Mouse (Mus musculus) left cerebral cortex, postnatal 25 days (tissue): ENCODE results near the gene Gal3st2. TPM values are rescaled to one million over a fixed set of nuclear protein-coding genes. Genes with fewer than 3 reads are reported as not detected.
"Not testable (repeated sequence)": the region's sequence is repeated elsewhere in the genome, so short reads cannot be mapped to it uniquely, and the experiment has no call there.

Experiments
- DNase-seq, 2 experiments: peaks; one replicate each; pipeline ENCODE4 v3.0.0; 2022; ENCODE audit warnings: low spot score in 2 of 2, mixed read lengths in 1 of 2
- intact Hi-C: fragments of 180-260 bp; cut with DNase I; formaldehyde crosslinking; loops from one replicate; pipeline ENCODE4 v1.15.1; 2025
- total RNA-seq, 2 experiments: library from RNA; stranded (reverse); gene quantifications; 2 replicates each; pipeline ENCODE4 v1.2.3; 2021

The Gal3st2 gene
- total RNA-seq, 2 experiments from 2014 or later: 0.69 TPM; not detected in 1

GRCm38 (mm10) chr1:93857370-93857769 lies 3.7 kb upstream of the Gal3st2 start:
- no peak for DNase-seq

GRCm38 (mm10) chr1:93857991-93858390 lies 3.1 kb upstream of the Gal3st2 start:
- no peak for DNase-seq
- intact Hi-C loops: loop anchor here (10.0 kb wide), 2 partner anchors 67 to 137 kb away; partner anchors contain the start of gene Gal3st2c

More at GRCm38 (mm10) chr1:93857370-93857769, 3.7 kb upstream of the Gal3st2 start:
- intact Hi-C loops: loop anchor here (10.0 kb wide), 2 partner anchors 67 to 137 kb away; partner anchors contain the start of gene Gal3st2c

DNA sequence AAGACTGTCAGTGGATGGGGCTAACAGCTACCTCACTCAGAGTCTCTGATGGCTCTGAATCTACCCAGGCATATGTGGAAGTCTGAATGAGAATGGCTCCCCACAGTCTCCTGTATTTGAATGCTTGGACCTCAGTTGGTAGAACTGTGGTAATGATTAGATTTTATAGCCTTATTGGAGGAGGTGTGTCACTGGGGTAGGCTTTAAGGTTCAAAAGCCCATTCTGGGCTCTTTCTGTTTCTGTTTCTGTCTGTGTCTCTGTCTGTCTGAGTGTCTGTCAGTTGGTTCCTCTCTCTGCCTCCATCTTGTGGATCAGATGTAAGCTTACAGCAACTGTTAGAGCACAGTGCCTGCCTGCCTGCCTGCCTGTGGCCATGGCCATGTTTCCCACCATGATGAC lies 1.5 kb upstream of the Gal3st2 start:
- DNase-seq: no peak
- intact Hi-C loops: loop anchor here (10.0 kb wide), 2 partner anchors 65 to 135 kb away; partner anchors contain the start of gene Gal3st2c

DNA sequence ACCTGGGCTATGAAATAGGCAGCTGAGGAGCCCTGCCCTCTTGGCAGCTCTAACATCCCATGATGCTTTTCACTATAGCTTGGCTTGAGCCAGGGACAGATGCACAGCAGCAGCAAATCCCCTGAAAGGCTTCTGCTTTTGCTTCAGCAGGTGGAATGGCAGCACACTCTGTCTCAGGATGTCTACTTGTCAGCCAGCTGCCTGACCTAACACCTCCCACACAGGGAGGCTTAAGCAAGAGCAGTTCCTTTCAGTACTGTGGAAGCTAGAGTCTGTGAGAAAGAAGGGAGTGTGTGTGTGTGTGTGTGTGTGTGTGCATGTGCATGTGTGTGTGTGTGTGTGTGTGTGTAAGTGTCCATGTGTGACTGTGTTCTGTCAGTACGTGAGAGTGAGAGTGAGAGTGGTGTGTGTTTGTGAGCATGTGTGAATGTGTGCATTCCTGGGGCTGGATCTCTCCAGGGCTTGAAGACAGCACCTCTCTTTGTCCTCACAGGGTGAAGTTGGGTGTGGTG lies 10.5 kb downstream of the Gal3st2 start:
- intact Hi-C loops, DNase-seq: not testable (repeated sequence)

DNA sequence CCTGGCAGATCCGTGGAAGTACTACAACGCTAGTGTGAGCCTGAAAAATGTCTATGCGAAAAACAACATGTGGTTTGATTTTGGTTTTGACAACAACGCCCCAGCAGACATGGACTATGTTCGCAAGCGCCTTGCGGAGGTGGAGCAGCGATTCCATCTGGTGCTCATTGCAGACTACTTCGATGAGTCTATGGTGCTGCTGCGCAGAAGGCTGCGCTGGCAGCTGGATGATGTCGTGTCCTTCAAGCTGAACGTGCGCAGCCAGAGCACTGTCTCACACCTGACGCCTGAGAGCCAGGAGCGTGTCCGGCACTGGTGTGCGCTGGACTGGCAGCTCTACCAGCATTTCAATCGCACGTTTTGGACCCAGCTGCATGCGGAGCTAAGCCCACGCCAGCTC lies 13.3 kb downstream of the Gal3st2 start:
- intact Hi-C loops: not testable (repeated sequence)
- peak in 1 of 2 experiments; percentile 14 for DNase-seq

- DNase-seq, intact Hi-C loops: not testable (repeated sequence)
These were observed 20.7 kb downstream of the Gal3st2 start for GRCm38 (mm10) chr1:93881778-93882177.

DNA sequence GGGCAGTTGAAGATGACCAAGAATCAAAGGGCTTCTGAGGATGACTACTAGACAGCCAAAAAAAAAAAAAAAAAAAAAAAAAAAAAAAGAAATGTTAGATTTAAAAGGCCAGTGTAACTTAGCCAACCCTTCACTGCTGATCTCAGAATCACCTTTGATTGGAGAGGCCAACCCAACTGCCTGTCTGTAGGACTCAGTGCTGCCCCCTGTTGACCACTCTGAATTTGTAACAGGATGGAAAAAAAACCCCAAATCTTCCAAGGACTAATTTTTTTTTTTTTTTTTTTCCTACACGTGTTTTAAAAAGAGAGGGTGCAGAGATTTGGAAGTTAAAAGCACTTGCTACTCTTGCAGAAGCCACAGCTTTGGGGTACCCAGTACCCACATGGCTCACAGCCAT lies 29.8 kb downstream of the Gal3st2 start:
- DNase-seq, intact Hi-C loops: not testable (repeated sequence)

GRCm38 (mm10) chr1:93897395-93897794 lies 36.3 kb downstream of the Gal3st2 start:
- DNase-seq, intact Hi-C loops: not testable (repeated sequence)

GRCm38 (mm10) chr1:93901291-93901690 lies 40.2 kb downstream of the Gal3st2 start:
- DNase-seq: peak in 1 of 2 experiments; percentile 11
- intact Hi-C loops: not testable (repeated sequence)

GRCm38 (mm10) chr1:93906690-93907089 lies 45.6 kb downstream of the Gal3st2 start:
- DNase-seq, intact Hi-C loops: not testable (repeated sequence)

DNA sequence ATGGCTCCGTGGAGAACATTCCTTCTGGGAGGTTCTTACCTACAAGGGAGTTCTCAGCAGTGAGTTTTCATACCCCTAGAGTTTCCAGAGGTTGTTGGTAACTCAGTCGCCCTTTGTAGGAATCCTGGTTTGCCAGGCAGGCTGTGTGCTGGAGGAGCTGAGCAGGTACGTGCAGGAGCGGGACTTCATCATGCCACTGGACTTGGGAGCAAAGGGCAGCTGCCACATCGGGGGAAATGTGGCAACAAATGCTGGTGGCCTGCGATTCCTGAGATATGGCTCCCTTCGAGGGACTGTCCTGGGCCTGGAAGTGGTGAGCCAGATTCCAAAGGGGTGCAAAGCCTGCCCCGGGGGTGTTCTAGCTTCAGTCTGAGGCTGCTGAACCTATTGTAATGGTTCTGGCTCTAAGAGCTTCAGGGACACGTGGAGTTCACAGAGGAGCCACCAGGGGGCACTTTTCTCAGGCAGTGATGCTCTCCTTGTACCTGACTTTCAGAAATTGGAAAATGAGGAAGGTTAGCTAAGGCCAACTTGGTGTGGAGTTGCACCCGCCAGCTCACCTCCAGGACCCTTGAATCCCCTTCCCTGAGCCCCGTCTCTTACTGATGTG lies 48.0 kb downstream of the Gal3st2 start:
- DNase-seq, intact Hi-C loops: not testable (repeated sequence)

- DNase-seq, intact Hi-C loops: not testable (repeated sequence)
These were observed 50.8 kb downstream of the Gal3st2 start for GRCm38 (mm10) chr1:93911877-93912276.

- intact Hi-C loops, DNase-seq: not testable (repeated sequence)
These were observed 56.1 kb downstream of the Gal3st2 start for GRCm38 (mm10) chr1:93917160-93917559.

- DNase-seq, intact Hi-C loops: not testable (repeated sequence)
These were observed 56.9 kb downstream of the Gal3st2 start, which contains the start of gene Gal3st2b for GRCm38 (mm10) chr1:93918011-93918410. Gal3st2b (plus strand) TSS chr1:93918311.

GRCm38 (mm10) chr1:93918775-93919174 lies 57.7 kb downstream of the Gal3st2 start:
- DNase-seq, intact Hi-C loops: not testable (repeated sequence)

- intact Hi-C loops, DNase-seq: not testable (repeated sequence)
These were observed 58.2 kb downstream of the Gal3st2 start for GRCm38 (mm10) chr1:93919321-93919720.

DNA sequence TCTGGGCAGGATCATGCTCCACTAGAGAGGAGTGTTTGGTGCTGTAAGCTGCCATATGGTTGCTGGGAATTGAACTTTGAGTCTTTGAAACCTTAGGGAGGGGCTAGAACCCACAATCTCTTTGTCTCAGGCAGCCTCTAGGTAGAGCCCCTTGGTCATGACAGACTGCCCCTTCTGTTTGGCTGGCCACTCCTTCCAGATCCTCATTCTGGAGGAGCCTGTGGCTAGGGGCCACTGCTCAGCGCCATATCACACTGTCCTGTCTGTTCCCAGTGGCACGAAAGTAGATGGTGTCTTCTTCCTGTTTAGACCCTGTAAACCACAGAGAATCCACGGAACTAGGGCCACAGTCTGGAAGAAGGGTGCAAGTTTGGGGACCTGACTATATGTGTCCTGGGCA lies 61.5 kb downstream of the Gal3st2 start:
- intact Hi-C loops: loop anchor here (10.0 kb wide), 1 partner anchor 68 kb away; no protein-coding TSS in a partner anchor
- DNase-seq: not testable (repeated sequence)

- intact Hi-C loops: loop anchor here (10.0 kb wide), 1 partner anchor 68 kb away; no protein-coding TSS in a partner anchor
- not testable (repeated sequence) for DNase-seq
These were observed 62.0 kb downstream of the Gal3st2 start for GRCm38 (mm10) chr1:93923098-93923497.
